Mouse (Mus musculus): ENCODE measurements around the gene Mtus2.

The Mtus2 gene

DNA sequence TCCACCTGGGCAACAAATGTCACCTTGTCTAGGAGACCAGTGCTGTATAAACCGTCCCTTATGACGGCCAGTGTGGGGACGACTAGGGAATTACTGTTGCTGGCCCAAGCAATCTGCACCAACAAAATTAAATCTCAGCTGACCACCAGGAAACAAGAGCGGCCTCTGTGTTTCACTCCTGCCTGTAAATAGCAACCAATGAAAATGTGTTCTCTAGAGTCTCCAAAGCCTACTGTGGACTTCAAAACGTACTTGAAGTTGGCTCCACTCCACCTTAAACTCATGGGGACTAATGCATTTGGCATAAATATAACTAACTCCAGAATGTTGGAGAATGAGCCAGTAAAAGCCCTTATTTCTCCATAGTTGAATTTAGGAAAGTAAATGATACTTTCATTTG is 387.3 kb downstream of the Mtus2 start:
- WGBS = 51% methylated on average over 5 of the region's 5 CpGs

DNA sequence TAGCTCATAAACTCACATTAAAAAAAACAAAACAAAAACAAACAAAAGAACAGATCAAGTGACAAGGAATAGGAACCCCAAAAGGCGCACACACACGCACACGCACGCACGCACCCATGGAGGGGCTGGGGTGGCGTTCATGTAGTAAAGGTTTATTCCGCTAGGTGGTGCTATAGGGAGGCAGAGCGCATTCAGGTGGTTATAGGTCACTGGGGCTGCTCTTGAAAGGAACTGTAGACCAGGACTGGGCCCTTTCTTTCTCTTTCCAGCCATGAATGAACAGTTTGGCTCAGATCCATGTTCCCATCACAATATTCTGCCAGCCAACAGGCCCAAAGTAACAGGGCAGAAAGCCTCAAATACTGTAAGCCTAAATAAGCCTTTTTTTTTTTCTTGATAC is 389.4 kb downstream of the Mtus2 start:
- 91% methylated on average over 8 of the region's 8 CpGs for WGBS

- 89% methylated on average over 8 of the region's 8 CpGs for WGBS
Observed at GRCm38 (mm10) chr5:148348153-148348552, 391.0 kb downstream of the Mtus2 start.

GRCm38 (mm10) chr5:148349327-148350011 is 392.3 kb downstream of the Mtus2 start:
- WGBS = 70% methylated on average over 15 of the region's 15 CpGs

DNA sequence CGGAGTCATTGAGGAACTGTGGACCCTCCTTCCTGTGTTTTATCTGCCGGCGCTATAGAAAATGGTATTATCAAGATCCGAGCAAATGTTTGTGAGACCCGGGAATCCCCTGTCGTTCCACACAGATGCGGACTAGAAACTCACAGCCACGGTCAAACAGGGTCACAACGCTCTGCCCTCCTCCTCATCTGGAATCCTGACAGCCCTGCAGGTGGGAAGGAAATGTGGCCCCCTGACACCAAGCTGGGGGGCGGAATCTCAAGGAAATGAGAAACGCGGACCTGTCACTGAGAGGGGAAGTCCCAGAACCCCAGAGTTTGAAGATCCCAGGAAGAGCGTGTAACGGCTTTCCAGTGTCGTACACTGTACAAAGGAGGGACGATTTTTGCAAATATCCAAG is 396.3 kb downstream of the Mtus2 start:
- 80% methylated on average over 16 of the region's 16 CpGs for WGBS

GRCm38 (mm10) chr5:148354536-148354935 is 397.4 kb downstream of the Mtus2 start:
- 70% methylated on average over 8 of the region's 8 CpGs for WGBS

DNA sequence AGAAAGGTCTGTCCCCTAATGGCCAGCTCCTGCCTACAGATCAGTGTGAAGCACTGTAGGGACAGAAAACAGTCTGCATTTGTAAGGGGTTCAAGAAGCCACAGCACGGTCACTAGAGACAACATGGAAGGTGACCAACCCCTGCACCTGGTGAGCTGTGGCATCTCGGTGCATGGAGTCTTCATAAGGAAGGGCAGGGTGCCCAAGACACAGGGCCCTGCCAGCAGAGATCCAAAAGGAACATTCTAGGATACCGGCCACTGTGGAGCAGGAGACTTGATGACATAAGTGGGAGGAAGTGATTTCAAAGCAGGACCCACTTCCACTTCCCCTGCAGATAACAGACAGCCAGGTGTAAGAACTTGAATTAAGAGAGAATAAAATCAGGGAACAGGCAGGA is 398.7 kb downstream of the Mtus2 start:
- 69% methylated on average over 3 of the region's 3 CpGs for WGBS

DNA sequence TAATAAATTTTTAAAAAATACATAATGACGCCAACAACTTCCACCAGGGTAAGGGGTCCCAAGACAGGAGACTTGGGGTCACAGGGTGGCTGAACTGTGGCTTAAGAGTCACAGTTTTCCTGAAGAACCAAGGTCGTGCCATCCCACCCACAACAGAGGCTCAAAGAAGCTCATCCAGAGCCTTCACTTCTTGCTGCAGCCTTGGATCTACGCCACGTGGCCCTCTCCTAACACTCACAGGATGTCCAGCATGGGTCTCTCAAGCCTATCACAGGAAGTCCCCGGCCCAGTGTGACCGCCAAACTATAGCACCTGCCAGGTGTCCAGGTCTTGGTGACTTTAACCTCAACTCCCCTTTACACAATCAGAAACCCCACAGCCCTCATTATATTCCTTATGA is 400.0 kb downstream of the Mtus2 start:
- WGBS = 90% methylated on average over 6 of the region's 6 CpGs

GRCm38 (mm10) chr5:148359131-148359530 is 402.0 kb downstream of the Mtus2 start:
- 92% methylated on average over 11 of the region's 11 CpGs for whole genome bisulfite sequencing

GRCm38 (mm10) chr5:148360922-148361758 is 404.0 kb downstream of the Mtus2 start:
- WGBS = 73% methylated on average over 16 of the region's 16 CpGs

DNA sequence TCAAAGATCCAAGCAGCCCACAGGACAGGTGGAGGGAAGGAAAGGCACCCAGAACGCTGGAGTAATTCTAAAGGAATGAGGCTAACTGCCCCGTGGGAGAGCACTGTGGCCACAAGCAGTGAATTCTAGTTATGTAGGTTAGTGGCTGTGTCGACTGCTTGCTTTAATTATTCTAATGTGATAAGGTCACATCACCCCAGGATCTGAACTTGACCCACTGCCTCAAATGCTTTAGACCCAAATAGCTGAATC is 404.6 kb downstream of the Mtus2 start:
- WGBS = 64% methylated on average over 3 of the region's 3 CpGs

DNA sequence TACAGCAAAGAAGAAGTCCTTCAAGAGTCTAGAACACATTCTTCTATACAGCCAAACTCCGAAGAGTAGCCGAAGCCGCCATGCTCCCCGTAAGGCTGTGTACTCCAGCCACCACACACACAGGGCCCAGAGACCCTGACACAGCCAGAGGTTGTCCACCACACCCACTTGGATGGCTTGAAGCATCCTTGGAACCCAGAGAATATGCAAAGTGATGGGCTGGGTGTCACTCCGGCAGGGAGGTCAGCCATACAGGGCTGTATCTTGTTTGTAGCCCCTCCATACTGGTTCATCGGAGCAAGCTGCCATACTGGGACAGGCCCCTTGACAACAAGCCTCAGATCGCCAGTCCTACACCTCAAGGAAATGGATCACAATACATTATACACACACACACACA is 405.2 kb downstream of the Mtus2 start:
- 96% methylated on average over 7 of the region's 7 CpGs for WGBS

GRCm38 (mm10) chr5:148363441-148364113 is 406.5 kb downstream of the Mtus2 start:
- 81% methylated on average over 22 of the region's 22 CpGs for WGBS

All from cerebral cortex, adult 2 months (tissue).